ENCODE assay signal across 9 mouse cellular contexts in genomic region chr1:181545044-181545772, GRCm38 (mm10). TPM values are rescaled to one million over a fixed set of nuclear protein-coding genes. Genes with fewer than 3 reads are reported as not detected.
A peak's percentile ranks its signal among the peaks of the same experiment; 100 is the strongest.
DNase-seq lines count a peak whose midpoint lies in the region; ATAC-seq and TF ChIP-seq lines count a peak whose summit lies in the region.
"Had no signal": no experiment of that assay in that cellular context is flagged by ENCODE, and none has a peak within 500 bp of the region (broad histone marks: within the 10 kb centered on the region; RNA-seq: fewer than 3 reads in every experiment).

No protein-coding gene starts in this region.

- H3K9me3 ChIP-seq in E14TG2a.4 (ENCODE audit: low read length), result no peaks in the 10 kb centered on the region
- no peaks in the 10 kb centered on the region for H3K9me3 ChIP-seq in heart, postnatal 0 days (replicated peaks; ENCODE audit: control insufficient read depth, low read length)
- no peaks in the 10 kb centered on the region for H3K9me3 ChIP-seq in liver, embryonic 12.5 days (replicated peaks)

- peaks cover 16% of the 10 kb centered on the region; the same call in 1 of the 2 replicates for H3K27me3 ChIP-seq in E14TG2a.4 (ENCODE audit: insufficient read depth, low read length)
- H3K27me3 ChIP-seq in heart, postnatal 0 days (ENCODE audit: control insufficient read depth, insufficient read depth, low read length), result 0 out of 2 replicates have a peak, but pooled peaks cover 3% of the 10 kb centered on the region
- peaks cover 20% of the 10 kb centered on the region for H3K27me3 ChIP-seq in liver, embryonic 12.5 days (replicated peaks)

- WGBS in heart, postnatal 0 days, result 29% methylated on average over 23 of the region's 23 CpGs
- 26% methylated on average over 23 of the region's 23 CpGs for WGBS in liver, embryonic 12.5 days (ENCODE audit: insufficient replicate concordance)

- no peaks in the 10 kb centered on the region for H3K36me3 ChIP-seq in E14TG2a.4 (ENCODE audit: insufficient read depth, low read length)
- no peaks in the 10 kb centered on the region for H3K36me3 ChIP-seq in heart, postnatal 0 days (replicated peaks; ENCODE audit: control insufficient read depth, insufficient read depth, low read length)
- H3K36me3 ChIP-seq in liver, embryonic 12.5 days, result no peaks in the 10 kb centered on the region

- H3K4me1 ChIP-seq in E14TG2a.4 (replicated peaks; ENCODE audit: low read depth, low read length), result peaks cover 3% of the 10 kb centered on the region
- H3K4me1 ChIP-seq in heart, postnatal 0 days (ENCODE audit: control insufficient read depth, insufficient read depth), result no peaks in the 10 kb centered on the region
- H3K4me1 ChIP-seq in liver, embryonic 12.5 days, result no peaks in the 10 kb centered on the region; the same call in 1 of the 2 replicates

- peak; percentile 83 for TF ChIP-seq CTCF in E14TG2a.4 (conservative IDR thresholded peaks at IDR 0.05; ENCODE audit: low read length)
- peak; percentile 87 for TF ChIP-seq CTCF in brain, embryonic 14.5 days (IDR thresholded peaks at IDR 0.05; ENCODE audit: borderline replicate concordance, extremely low read depth, insufficient read depth, insufficient read length)
- peak; percentile 96 for TF ChIP-seq CTCF in heart, postnatal 0 days (IDR thresholded peaks at IDR 0.05; ENCODE audit: low read depth)

- no peak overlapping the region for H3K9ac ChIP-seq in heart, postnatal 0 days (replicated peaks; ENCODE audit: low read depth, low read length)
- no peak overlapping the region for H3K9ac ChIP-seq in liver, embryonic 12.5 days

- 0 out of 2 replicates have a peak overlapping the region, but pooled peaks have one; percentile 12 for H3K4me2 ChIP-seq in heart, postnatal 0 days (ENCODE audit: low read depth, low read length)
- no peak overlapping the region for H3K4me2 ChIP-seq in liver, embryonic 12.5 days

- peak; percentile 80 for ATAC-seq in erythroblast, adult 5-6 weeks (replicated peaks; ENCODE audit: low FRiP score, poor library complexity, severe bottlenecking)
- ATAC-seq in heart, postnatal 0 days (ENCODE audit: insufficient read depth, low read depth), result no peak; the same call in 1 of the 2 replicates
- 0 out of 2 replicates have a peak, but pooled peaks have one; percentile 27 for ATAC-seq in liver, embryonic 12.5 days

- H3K4me3 ChIP-seq in E14TG2a.4 (replicated peaks; ENCODE audit: low read length), result no peak overlapping the region
- no peak overlapping the region for H3K4me3 ChIP-seq in heart, postnatal 0 days (ENCODE audit: low read depth, low read length)
- H3K4me3 ChIP-seq in liver, embryonic 12.5 days, result no peak overlapping the region

- TF ChIP-seq POLR2A in brain, embryonic 14.5 days (IDR thresholded peaks at IDR 0.05; ENCODE audit: borderline replicate concordance, extremely low read depth, insufficient read depth, insufficient read length, poor library complexity, severe bottlenecking), result no peak

- DNase-seq in brain, embryonic 14.5 days (ENCODE audit: low read depth), result peak; percentile 93
- peak; percentile 81 for DNase-seq in heart, postnatal 0 days (ENCODE audit: low spot score)
- peak; percentile 59 to 71 for DNase-seq in kidney, postnatal 25 days
- DNase-seq in neural tube, embryonic 10.5 days (ENCODE audit: extremely low spot score, low spot score), result peak; percentile 62
- DNase-seq in testis, postnatal 10 days (ENCODE audit: low spot score), result peak; percentile 55

- H3K27ac ChIP-seq in heart, postnatal 0 days (ENCODE audit: low read depth), result no peak overlapping the region
- no peak overlapping the region for H3K27ac ChIP-seq in liver, embryonic 12.5 days
- H3K27ac ChIP-seq: macrophage had no signal

- no peak for TF ChIP-seq EP300 in heart, postnatal 0 days (IDR thresholded peaks at IDR 0.05; ENCODE audit: low read depth)

RNA-seq across cellular contexts. Expression of gene Dnah14, which starts 31.2 kb away (rescaled TPM):
- 0.03 and 0.14 TPM in 2 replicates for polyA plus RNA-seq in brain, embryonic 14.5 days (2012; rRNA removed)
- total RNA-seq in erythroblast, adult 5-6 weeks (2015; ENCODE audit: low replicate concordance), result not detected in 2 replicates
- 2.6 and 3.1 TPM in 2 replicates for total RNA-seq in erythroblast, adult 5-6 weeks (2017; ENCODE audit: low replicate concordance)
- not detected in 2 replicates for total RNA-seq in heart, postnatal 0 days (2014; rRNA removed; ENCODE audit: low replicate concordance)
- polyA plus RNA-seq in heart, postnatal 0 days (2015; fragmentation: Nextera tagmentation; extraction: Ambion mirVana), result 0.56 and 0.58 TPM in 2 replicates
- polyA plus RNA-seq in liver, embryonic 12.5 days (2016; fragmentation: Nextera tagmentation; extraction: Ambion mirVana), result 2.8 and 2.9 TPM in 2 replicates
- polyA plus RNA-seq: macrophage had no signal

RNA-seq across cellular contexts. Expression of gene Ccdc121, which starts 34.0 kb away (rescaled TPM):
- 0.04 and 0.09 TPM in 2 replicates for polyA plus RNA-seq in brain, embryonic 14.5 days (2012; rRNA removed)
- total RNA-seq in erythroblast, adult 5-6 weeks (2015; ENCODE audit: low replicate concordance), result not detected in 2 replicates
- total RNA-seq in erythroblast, adult 5-6 weeks (2017; ENCODE audit: low replicate concordance), result not detected in 2 replicates
- not detected in 2 replicates for total RNA-seq in heart, postnatal 0 days (2014; rRNA removed; ENCODE audit: low replicate concordance)
- 0.16 and 0.22 TPM in 2 replicates for polyA plus RNA-seq in heart, postnatal 0 days (2015; fragmentation: Nextera tagmentation; extraction: Ambion mirVana)
- polyA plus RNA-seq in liver, embryonic 12.5 days (2016; fragmentation: Nextera tagmentation; extraction: Ambion mirVana), result not detected in 2 replicates
- polyA plus RNA-seq: macrophage had no signal
